Mouse (Mus musculus) frontal cortex, postnatal 25 days (tissue): Measurements from ENCODE around the gene Wfdc12.
"Not testable (repeated sequence)": the region's sequence is repeated elsewhere in the genome, so short reads cannot be mapped to it uniquely, and the experiment has no call there.

ENCODE experiments used
- DNase-seq, 2 experiments: peaks; one replicate each; pipeline ENCODE4 v3.0.0; 2022; ENCODE audit warnings: low spot score in 2 of 2

Gene Wfdc12

DNA sequence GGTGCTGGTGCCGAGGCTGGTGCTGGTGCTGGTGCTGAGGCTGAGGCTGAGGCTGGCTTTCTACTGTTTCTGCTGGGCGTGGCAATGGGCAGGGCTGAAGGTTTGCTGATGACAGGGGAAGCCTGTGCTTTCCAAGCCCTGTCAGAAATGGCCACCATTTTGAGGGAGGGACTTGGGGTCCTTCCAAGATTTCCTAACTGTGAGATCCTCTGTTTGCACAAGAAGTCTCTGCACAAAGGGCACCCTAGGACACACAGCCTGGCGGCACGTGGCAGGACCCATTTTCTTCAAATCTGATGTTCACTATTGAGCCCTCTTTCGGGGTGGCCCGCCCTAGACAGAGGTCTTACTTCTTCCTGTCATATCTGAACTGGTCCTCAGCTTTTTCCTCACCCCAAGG is at the start of gene Wfdc12:
Gene Wfdc12, minus strand, starts transcription at position 33 of the 400 bp plus-strand sequence.
- no peak for DNase-seq

DNA sequence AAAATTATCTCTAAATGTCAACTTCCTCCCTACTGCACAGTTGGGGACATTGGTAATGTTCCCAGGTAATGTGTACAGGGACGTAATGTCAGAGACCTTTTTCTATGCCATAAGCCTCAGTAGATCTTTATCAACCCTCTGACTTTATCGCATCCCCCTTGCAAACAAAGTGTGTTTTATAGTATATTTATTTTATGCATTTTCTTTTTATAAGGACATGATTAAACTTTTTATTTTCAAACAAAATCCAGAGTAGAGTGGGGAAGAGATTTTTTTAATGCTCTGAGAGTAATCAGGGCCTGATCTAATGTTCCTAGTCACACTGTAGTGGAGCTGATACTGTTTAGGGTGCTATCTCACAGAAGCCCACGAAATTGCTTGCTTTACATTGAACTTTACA is 48.0 kb upstream of the Wfdc12 start, which contains the start of gene Svs2:
Gene Svs2, minus strand, starts transcription at position 101 of the 400 bp plus-strand sequence.
- no peak for DNase-seq

DNA sequence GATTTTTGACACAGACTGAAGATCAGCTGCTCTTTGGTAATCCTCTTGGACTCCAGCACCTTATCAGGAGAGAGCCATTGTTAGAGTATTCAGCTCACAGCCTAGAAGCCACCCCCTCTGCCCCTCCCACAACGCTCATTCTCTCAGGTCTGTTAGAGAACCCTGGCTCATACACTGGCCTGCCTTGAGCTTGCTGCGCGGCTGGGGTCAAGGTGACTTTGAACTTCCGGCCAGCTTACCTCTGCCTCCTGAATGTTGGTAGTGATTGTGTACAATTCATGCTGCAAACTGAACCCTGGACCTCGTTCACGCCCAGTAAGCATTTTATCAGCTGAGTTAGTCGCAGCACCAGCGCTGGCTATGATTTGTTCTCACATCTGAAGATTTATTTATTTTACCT is 42.3 kb upstream of the Wfdc12 start:
- DNase-seq = no peak

DNA sequence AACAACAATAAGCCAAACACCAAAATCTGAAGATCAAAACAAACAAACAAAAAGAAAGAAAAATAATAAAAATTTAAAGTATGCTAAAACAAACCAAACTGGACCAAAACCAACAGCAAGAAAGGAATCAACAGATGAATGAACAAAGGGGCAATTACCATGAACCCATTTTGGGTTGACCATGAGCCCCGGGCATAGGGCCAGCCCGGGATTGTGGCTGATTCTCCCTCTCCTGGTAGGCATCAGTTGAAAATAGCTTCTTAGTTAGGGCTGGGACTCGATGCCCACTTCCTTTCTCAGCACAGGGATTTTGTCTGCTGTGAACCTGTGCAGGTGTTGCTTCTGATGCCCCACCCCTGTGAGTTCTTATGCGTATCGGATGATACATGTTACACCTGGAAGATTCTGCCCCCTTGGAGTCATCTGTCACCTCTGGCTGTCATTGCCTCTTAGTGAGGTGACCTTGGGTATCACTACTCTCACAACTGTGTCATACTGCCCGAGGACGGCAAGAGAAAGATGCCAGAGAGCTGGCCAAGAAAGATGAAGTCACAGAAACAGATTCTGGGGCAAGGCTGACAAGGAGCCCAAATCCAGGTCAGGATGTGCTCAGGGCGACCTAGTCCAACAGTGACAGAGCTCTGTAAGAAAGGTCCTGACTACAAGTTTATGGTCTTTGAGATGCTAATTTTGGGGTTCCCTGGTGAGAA is 38.1 kb upstream of the Wfdc12 start:
- DNase-seq = no peak

DNA sequence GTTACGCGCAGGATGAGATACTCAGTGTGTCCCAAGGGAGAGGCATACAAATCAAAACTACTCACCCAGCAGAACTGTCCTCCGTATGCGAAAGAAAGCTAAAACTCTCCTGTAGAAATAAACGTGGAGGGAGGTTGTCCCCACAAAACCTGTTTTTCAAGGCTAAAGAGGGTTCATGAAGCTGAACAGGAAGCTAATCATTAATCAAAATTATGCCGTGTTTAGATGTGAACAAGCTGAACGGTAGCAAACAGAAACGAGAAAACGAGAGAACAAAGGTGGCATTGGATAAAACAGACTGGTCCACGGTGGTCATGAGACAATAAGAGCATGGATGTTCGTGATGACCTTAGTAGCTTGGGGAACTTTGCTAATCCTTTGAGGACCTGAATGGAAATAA is 31.1 kb upstream of the Wfdc12 start, which contains the start of gene Wfdc15b:
Gene Wfdc15b, minus strand, starts transcription at position 139 of the 400 bp plus-strand sequence.
- DNase-seq = no peak

DNA sequence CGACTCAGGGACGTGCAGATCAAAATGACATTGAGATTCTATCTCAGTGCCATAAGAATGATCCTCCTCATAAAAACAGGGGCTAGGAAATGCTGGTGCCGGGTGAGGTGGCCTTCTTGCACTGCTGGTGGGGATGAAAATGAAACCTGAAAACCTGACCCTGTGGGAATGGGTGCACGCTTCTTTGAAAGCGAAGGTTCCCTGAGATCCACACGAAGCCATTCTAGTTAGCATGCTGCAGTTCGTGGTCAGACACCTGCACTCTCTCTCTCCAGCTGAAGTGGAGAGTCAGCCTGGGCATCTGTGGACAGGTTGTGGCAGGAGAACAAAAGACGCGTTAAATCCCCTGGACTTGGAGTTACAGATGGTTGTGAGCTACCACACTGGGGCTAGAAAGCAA is 28.9 kb upstream of the Wfdc12 start:
- DNase-seq = no peak

DNA sequence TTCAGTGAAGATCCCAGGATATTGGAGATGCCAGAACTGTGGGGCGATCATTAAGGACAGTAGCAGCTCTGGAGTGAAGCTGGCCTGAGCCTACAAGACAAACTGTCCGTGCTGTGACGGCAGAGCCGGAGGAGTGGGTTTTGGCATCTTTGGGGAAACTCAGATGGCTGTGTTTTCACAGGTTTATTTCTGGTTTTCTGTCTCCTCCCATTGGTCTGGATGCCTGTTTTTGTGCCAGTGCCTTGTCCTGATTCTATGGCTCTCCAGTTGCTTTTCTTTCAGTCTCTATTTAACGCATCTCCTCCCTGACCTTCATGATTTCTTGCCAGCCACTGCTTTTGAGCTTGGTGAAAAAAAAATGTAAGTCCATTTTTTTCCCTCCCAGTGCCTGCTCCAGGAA is 22.3 kb upstream of the Wfdc12 start:
- no peak for DNase-seq

DNA sequence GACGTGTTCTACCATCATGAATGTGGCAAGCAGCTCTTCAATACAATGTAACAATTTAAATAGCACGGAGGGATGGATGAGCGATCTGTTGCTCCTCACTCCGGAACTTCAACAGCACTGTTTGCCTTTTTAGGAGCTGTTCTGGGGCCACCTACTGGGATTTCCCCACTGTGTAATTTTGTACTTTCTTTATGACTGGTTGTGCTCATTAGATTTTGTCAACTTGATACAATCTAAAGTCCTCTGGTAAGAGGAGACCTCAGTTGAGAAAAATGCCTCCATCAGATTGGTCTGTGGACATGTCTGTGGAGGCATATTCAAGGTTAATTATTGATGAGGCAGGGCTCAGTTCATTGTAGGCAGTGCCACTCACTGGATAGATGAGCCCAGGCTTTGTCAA is 20.5 kb upstream of the Wfdc12 start:
- DNase-seq = no peak

DNA sequence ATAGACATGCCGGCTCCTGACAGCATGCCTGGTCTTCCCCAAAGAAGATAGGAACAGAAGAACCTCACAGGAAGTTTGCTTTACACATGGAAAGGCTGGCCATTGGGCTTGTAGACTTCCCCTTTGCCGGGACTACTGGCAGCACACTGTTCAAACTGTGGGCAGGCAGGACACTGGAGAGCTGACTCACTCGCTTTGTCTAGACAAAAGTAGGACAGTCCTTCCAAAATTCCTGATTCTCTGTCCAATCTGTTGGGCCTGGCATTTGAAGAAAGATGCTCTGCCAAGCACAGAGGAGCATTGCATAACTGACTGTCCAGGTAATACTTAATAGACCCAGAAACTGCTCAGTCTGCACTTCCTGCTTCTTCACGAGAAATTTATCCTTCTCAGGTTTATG is 16.3 kb upstream of the Wfdc12 start:
- DNase-seq = no peak

DNA sequence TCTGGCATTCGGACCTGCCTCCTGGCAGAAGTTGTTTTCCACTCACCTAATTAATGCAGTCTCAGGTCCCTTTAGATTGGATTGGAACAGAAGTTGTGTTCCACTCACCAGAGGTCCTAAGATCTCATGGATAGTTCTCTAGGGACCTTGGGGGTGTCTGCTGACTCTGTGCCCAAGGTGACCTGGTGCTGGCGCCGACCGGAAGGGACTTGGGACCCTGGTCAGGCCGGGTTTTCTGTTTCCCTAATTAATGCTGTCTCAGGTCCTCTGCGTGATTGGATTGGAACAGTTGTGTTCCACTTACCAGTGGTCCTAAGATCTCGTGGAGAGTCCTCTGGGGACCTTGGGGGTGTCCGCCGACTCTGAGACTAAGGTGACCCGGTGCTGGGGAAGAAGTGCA is 15.6 kb upstream of the Wfdc12 start:
- not testable (repeated sequence) for DNase-seq

DNA sequence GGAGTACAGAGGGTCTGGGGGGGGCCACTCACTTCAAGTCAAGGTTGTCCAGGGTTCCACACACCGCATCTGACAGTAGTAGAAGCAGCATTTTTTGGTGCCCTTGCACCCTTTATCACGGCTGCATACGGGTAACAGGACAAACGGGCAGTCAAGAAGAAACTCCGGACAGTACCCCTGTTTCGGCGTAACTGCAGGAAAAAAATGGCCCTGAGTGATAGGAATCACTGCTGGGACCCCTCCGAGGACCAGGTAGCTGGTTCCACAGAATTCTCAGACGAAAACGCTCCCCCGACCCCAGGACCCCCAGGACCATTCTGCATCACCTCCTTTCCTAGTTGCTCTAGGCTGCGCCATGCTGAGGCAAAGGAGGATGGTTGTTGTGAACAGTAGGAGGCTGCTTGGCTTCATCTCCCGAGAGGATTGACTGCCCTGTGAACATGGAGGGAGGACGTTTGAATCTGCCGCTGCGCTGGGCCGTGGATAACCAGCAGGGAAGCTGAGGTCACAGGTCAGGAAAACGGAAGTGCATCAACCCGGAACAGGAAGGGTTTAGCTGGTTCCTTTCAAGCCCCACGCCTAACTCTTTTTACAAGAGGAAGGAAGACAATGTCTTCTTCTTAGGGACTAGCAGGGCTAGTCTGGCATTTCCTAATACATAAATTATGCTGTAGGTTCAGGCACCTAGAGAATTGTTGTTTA is 9.4 kb upstream of the Wfdc12 start, which contains the start of gene Wfdc15a:
Gene Wfdc15a, minus strand, starts transcription at position 505 of the 702 bp plus-strand sequence.
- DNase-seq = no peak

DNA sequence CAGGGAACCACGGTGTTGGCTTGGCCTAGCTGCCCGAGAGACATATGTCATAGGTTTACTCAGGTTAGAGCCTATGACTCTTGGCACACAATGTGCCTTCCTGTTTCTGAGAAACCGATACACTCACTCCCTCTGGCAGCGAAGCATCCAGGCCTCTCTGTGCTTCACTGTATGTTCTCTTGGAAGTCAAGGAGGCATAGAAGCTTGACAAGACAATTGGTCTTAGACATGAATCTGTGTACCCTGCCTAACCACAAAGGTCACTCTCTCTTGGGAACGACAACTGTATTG is 6.2 kb upstream of the Wfdc12 start:
- DNase-seq = no peak

DNA sequence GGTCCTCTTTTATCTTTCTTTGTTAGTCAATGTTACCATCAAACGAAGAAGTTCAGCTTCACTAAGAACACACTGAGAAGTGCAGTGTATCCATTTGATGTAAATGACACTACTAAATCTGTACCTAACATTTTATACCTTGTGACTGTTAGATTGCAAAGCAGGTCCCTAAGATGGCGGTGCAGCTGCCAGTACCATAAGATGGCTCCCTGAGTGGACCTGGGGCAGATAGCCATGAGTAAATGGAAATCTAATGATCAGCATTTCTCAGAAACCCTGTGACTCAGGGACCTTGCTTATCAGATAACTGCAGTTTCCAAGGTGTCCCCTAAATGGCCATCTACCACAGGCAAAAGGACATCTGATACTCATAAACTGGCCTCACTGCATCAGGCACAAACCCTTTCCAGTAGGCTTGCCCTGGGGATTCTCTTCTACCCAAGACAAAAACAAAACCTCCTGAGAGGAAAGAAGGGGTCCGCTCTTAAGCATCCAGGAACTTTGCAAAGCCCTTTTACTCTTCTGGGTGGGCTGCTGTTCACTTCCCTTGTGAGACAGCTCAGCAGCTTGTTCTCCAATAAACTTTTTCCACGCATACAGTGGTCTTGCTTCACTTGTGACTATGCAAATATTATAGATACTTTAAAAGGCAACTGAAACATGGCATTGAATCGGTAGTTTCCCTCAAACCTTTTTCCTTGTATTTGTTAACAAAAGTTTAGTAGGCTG is 5.7 kb upstream of the Wfdc12 start:
- DNase-seq = no peak

DNA sequence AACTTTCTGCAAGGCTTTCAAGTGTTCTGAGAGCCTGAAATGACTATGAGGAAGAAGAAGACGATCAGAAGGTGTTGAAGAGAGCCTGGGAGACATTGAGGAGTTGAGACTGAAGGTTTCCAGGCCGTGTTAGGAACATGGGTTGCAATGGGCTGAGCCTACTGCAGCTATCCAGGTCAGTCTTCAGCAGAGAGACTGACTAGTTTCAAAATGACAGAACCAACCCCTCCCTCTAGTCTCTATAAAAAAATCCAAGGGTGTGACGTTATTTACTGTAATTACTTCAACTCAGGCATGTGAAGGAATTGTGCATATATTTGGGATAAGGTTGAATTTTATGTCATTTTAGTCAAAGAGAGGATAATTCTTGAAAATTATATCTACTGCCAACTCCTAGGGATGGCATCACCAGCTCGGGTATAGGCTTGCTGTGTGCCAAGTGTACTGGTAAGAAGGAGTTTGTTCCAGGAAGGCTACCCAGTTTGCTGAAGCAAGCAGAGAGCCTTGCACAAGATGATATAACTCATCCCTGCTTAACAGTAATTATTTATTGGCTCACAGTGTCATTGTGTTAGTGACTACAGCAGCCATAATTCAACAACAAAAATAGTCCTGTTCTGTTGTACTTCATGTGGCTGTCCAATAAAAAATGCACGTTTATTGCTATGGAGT is 4.7 kb upstream of the Wfdc12 start:
- no peak for DNase-seq

DNA sequence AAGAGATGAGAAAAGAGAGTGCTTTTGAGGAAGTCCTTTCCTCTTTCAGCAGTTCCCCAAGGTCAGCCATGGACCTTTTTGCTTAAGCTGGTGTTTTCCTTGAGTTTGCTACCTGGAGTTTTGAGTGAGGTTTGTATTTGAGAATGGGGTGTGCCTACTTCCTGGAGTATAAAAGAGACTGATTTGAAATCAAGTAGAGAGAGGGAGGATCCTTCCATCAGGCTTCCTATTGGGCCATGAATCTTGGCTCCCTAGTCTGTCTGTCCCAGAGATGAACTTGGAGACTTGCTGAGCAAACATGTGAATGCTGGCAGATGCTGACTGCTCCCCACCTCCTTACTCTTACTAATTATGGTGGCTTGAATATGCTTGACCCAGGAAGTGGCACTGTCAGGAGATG is 1.9 kb upstream of the Wfdc12 start:
- DNase-seq = no peak

DNA sequence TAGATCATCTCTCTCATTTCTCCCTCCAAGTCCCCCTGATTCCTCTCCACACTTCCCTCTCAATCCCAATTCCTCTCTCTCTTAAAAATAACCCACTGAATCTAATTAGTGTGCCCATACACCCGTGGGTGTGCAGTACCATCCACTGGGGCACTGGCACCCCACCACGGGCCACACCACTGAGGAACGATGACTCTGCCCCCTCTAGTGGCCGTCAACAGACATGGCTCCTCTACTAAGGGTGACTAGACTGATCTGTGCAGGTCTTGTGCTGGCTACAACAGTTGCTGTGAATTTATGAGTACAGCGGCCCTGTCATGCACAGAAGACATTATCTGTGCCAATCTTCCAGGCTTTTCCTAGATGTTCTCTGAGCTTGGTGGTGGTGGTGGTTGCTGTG is 1.7 kb downstream of the Wfdc12 start:
- no peak for DNase-seq

DNA sequence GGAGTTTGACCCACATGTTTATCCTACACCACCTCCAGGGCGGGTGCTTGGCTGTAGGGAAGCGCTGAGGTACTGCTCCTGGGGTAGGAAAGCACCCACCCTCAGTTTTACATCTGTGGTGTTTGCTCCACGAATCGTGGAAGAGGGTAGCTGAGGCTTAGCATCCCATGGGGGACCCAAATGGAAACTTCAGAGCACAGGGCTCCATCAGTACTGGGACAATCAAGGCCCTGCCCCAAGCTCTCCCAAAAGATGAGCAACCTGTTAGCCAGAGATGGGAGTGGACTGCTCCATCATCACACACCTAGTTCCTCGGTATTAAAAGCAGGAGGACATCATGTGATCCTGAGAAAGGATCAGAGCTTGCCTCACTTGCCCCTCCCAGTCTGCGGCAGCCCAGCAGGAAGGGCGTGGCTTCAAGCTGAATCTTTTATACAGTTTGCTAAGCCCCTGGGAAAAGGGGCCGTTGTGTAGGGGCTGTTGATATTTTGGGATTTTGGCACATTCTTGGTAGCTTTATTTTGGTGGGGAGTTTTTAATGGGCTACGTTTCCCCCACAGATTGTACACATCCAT is 6.2 kb downstream of the Wfdc12 start:
- DNase-seq = no peak

DNA sequence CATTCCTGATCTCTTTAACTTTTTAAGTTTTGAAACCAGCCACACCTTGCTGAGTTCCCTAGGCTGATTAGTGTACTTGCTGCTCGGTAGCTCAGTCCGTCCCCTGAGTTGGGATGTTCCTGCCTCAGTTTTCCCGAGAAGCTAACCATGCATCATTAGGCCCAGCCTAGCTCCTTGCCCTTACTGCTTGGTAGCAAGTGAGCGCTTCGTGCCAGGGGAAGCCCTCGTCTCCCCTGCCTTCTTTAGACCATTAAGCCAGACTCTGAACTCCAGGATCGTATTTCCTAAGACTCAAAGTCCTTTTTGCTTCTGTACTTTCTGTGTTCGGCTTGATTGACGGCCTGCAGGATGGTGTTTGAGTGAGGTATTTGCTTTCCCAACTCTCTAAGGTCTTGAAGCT is 7.1 kb downstream of the Wfdc12 start:
- no peak for DNase-seq

DNA sequence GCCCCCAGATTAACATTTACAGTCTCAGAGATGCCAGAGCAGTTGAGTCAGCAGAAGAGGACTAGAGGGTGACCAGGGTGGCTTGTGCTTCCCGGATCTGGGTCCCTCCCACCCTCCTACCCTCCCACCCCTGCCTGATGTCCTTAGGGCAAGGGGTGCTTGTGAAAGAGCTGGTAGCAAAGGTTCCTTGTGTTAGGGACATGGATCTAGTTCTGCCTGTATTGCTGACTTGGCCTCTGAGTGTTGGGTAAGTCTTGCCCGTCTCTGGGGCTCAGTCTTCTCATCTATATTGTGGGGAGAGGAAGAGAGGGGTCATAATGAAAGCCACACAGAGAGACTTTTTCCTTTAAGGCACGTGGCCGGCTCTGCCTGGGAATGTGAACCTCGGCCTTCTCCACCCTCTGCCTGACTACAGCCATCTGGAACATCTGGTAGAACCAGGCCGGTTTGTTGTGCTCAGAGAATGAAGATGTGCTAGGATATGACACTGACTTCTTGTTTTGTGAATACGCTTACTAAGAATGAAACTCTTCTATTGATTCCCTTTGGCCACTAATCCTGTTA is 7.6 kb downstream of the Wfdc12 start, which contains the start of gene Wfdc5:
Gene Wfdc5, minus strand, starts transcription at position 51 of the 564 bp plus-strand sequence.
- no peak for DNase-seq

DNA sequence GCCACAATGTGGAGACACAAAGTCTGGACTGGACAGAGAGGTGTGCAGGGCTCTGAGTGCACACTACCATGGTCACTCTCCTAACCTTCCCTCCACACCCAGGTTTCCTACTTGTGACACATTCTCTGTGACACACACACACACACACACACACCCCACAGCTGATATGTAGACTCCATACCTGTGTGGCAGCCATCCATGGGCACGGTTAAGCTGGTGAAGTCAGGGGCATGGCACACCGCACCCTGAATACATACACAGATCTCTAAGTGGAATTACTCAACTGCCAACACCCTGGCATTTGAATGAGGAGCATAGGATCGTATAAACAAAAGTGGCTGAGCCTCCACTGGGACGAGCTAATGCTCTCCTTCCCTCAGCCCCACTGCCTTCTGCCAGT is 9.6 kb downstream of the Wfdc12 start:
- no peak for DNase-seq

DNA sequence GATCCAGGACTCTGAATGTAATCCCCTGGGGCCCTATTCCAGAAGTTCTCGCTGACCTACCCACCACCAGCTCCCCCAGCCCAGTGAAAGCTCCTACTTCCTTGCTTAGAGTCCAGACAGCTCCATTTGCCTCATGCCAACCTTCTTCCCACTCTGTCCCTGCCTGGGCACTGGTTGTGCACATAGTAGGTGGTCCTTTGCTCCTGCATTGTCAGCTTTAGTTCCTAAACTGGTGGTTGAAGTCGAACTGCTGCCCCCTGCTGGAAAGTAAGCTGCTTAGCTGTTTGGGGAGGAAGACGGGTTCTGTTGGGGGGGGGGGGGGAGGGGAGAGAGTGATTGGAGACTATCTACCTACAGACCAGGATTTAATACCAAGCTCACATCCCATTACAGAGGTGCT is 10.3 kb downstream of the Wfdc12 start:
- no peak for DNase-seq

DNA sequence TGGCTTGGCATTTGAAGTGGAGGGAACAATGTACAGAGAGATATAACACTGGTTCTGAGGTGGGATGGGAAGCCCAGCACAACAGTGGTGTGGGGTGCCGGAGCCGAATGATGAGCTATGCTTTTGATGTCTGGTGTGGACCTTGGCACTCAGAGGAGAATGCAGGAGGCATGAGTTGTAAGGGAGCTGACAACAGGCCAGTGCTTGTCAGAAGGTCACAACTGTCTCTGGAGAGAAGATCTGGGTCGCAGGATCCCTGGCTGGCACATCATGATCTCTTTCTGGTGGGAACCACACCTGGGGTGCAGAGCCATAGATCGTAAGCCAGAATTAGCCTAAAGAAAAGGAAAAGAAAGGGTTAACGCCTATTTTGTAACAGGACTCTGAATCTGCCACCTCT is 12.6 kb downstream of the Wfdc12 start:
- DNase-seq = no peak
